Mouse (Mus musculus): Measurements from ENCODE around the gene Nav3. TPM values are rescaled to one million over a fixed set of nuclear protein-coding genes. Genes with fewer than 3 reads are reported as not detected.

Gene Nav3
- total and polyA plus RNA-seq, 2 experiments = 0.01 to 0.28 TPM

- WGBS = 86% methylated on average over 8 of the region's 8 CpGs
- no peak for TF ChIP-seq POLR2A (IDR thresholded peaks at IDR 0.05; ENCODE audit: extremely low read depth, insufficient read depth, low read length)
- TF ChIP-seq CTCF (IDR thresholded peaks at IDR 0.05; ENCODE audit: low read depth, low read length) = no peak
- Histone ChIP-seq H3K27me3 (ENCODE audit: control insufficient read depth, insufficient read depth, low read length) (no peaks in the 10 kb centered on the region), H3K79me2 (ENCODE audit: control insufficient read depth, insufficient read depth, low read length) (no peaks in the 10 kb centered on the region), H3K4me1 (ENCODE audit: control insufficient read depth, insufficient read depth, low read length) (no peaks in the 10 kb centered on the region), H3K9ac (ENCODE audit: low read depth, low read length) (no peak overlapping the region), H3K4me3 (ENCODE audit: insufficient read depth, low read depth, low read length) (no peak overlapping the region), H3K27ac (replicated peaks; ENCODE audit: insufficient read depth, low read depth, low read length) (no peak overlapping the region), H3K36me3 (ENCODE audit: control insufficient read depth, insufficient read depth, low read length) (no peaks in the 10 kb centered on the region)
- no peak for DNase-seq (ENCODE audit: extremely low read depth, low read depth, low spot score)
Measured at GRCm38 (mm10) chr10:109928547-109929318, 527.3 kb downstream of the Nav3 start.

DNA sequence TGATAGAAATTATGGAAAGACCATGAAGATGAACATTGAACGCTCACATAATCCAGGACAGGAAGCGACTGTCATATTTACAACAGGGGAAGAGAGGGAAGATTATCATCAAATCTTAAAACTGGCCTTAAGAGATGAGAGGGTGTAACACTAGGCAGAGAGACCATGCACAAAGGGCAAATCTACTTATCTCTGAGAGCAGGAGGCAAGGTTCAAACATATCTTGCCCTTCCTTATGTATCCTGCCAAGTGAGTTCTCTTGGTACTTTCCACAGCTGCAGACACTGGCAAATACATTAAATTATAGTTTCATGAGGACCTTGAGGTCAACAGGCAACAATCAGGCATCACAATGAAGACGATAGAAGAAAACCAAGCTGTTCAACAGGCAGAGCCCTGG lies 529.9 kb downstream of the Nav3 start:
- Histone ChIP-seq H3K79me2 (ENCODE audit: control insufficient read depth, insufficient read depth, low read length) (no peaks in the 10 kb centered on the region), H3K36me3 (ENCODE audit: control insufficient read depth, insufficient read depth, low read length) (no peaks in the 10 kb centered on the region), H3K4me3 (ENCODE audit: insufficient read depth, low read depth, low read length) (no peak overlapping the region), H3K9ac (ENCODE audit: low read depth, low read length) (no peak overlapping the region), H3K4me1 (ENCODE audit: control insufficient read depth, insufficient read depth, low read length) (no peaks in the 10 kb centered on the region), H3K27me3 (ENCODE audit: control insufficient read depth, insufficient read depth, low read length) (no peaks in the 10 kb centered on the region), H3K27ac (replicated peaks; ENCODE audit: insufficient read depth, low read depth, low read length) (no peak overlapping the region)
- no peak for TF ChIP-seq CTCF (IDR thresholded peaks at IDR 0.05; ENCODE audit: low read depth, low read length)
- DNase-seq (ENCODE audit: extremely low read depth, low read depth, low spot score) = no peak
- WGBS = 85% methylated on average over 3 of the region's 3 CpGs

- H3K4me1 ChIP-seq (ENCODE audit: control insufficient read depth, insufficient read depth, low read length) = no peaks in the 10 kb centered on the region
- WGBS = 78% methylated on average over 2 of the region's 2 CpGs
Measured at GRCm38 (mm10) chr10:109924136-109924535, 531.9 kb downstream of the Nav3 start.

DNA sequence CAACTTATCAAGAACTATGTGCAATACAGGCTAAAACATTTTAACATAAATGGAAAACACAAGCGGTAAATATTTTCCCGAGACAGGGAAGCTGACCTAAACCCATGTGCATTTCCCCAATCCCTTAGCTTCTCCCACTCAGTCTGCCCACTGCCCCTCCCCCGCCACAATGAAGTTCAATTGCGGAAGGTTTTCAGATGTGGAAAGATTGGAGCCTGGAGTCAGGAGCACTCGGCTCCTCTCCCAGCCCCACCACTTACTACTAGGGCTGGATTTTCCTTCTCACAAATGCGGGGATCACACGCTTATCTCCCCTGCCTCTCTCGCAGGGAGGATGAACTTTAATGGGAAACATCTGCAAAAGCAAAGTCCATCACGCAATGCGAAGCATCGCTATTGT lies 534.6 kb downstream of the Nav3 start:
- Histone ChIP-seq H3K9ac (ENCODE audit: low read depth, low read length) (no peak overlapping the region), H3K4me1 (ENCODE audit: control insufficient read depth, insufficient read depth, low read length) (no peaks in the 10 kb centered on the region), H3K79me2 (ENCODE audit: control insufficient read depth, insufficient read depth, low read length) (no peaks in the 10 kb centered on the region), H3K27ac (replicated peaks; ENCODE audit: insufficient read depth, low read depth, low read length) (no peak overlapping the region), H3K36me3 (ENCODE audit: control insufficient read depth, insufficient read depth, low read length) (no peaks in the 10 kb centered on the region), H3K27me3 (ENCODE audit: control insufficient read depth, insufficient read depth, low read length) (no peaks in the 10 kb centered on the region), H3K4me3 (ENCODE audit: insufficient read depth, low read depth, low read length) (no peak overlapping the region)
- DNase-seq (ENCODE audit: extremely low read depth, low read depth, low spot score) = no peak
- TF ChIP-seq CTCF (IDR thresholded peaks at IDR 0.05; ENCODE audit: low read depth, low read length) = no peak
- TF ChIP-seq POLR2A (IDR thresholded peaks at IDR 0.05; ENCODE audit: extremely low read depth, insufficient read depth, low read length) = no peak
- 58% methylated on average over 11 of the region's 11 CpGs for WGBS

More at GRCm38 (mm10) chr10:109924136-109924535, 531.9 kb downstream of the Nav3 start:
- Histone ChIP-seq H3K79me2 (ENCODE audit: control insufficient read depth, insufficient read depth, low read length) (no peaks in the 10 kb centered on the region), H3K9ac (ENCODE audit: low read depth, low read length) (no peak overlapping the region), H3K27ac (replicated peaks; ENCODE audit: insufficient read depth, low read depth, low read length) (no peak overlapping the region), H3K36me3 (ENCODE audit: control insufficient read depth, insufficient read depth, low read length) (no peaks in the 10 kb centered on the region), H3K27me3 (ENCODE audit: control insufficient read depth, insufficient read depth, low read length) (no peaks in the 10 kb centered on the region), H3K4me3 (ENCODE audit: insufficient read depth, low read depth, low read length) (no peak overlapping the region)
- no peak for DNase-seq (ENCODE audit: extremely low read depth, low read depth, low spot score)
- TF ChIP-seq CTCF (IDR thresholded peaks at IDR 0.05; ENCODE audit: low read depth, low read length) (no peak), POLR2A (IDR thresholded peaks at IDR 0.05; ENCODE audit: extremely low read depth, insufficient read depth, low read length) (no peak)

GRCm38 (mm10) chr10:109920607-109921187 lies 535.3 kb downstream of the Nav3 start:
- TF ChIP-seq POLR2A (IDR thresholded peaks at IDR 0.05; ENCODE audit: extremely low read depth, insufficient read depth, low read length) (no peak), CTCF (IDR thresholded peaks at IDR 0.05; ENCODE audit: low read depth, low read length) (peak; percentile 49; the same call in 1 of the 2 replicates)
- peak; percentile 50 for DNase-seq (ENCODE audit: extremely low read depth, low read depth, low spot score)

DNA sequence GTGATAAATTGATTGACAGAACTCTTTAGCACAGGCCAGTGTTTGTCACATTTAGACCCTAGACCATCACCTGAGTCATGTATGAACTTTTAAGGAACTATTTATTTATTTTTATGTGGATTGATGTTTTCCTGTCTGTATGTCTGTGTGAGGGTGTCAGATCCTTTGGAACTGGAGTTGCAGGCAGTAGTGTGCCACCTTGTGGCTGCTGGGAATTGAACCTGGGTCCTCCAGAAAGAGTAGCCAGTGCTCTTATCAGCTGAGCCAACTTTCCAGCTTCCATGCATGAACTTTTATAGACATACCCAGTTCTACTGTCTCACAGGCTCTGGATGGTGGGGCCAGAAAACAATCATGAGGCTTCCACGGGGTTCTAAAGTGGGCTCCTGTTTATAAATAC lies 536.5 kb downstream of the Nav3 start:
- Histone ChIP-seq H3K27ac (replicated peaks; ENCODE audit: insufficient read depth, low read depth, low read length) (no peak overlapping the region), H3K79me2 (ENCODE audit: control insufficient read depth, insufficient read depth, low read length) (no peaks in the 10 kb centered on the region), H3K36me3 (ENCODE audit: control insufficient read depth, insufficient read depth, low read length) (no peaks in the 10 kb centered on the region), H3K9ac (ENCODE audit: low read depth, low read length) (no peak overlapping the region), H3K4me3 (ENCODE audit: insufficient read depth, low read depth, low read length) (no peak overlapping the region), H3K27me3 (ENCODE audit: control insufficient read depth, insufficient read depth, low read length) (no peaks in the 10 kb centered on the region), H3K4me1 (ENCODE audit: control insufficient read depth, insufficient read depth, low read length) (no peaks in the 10 kb centered on the region)
- TF ChIP-seq POLR2A (IDR thresholded peaks at IDR 0.05; ENCODE audit: extremely low read depth, insufficient read depth, low read length) (no peak), CTCF (IDR thresholded peaks at IDR 0.05; ENCODE audit: low read depth, low read length) (peak; percentile 11; the same call in 1 of the 2 replicates)
- no peak for DNase-seq (ENCODE audit: extremely low read depth, low read depth, low spot score)
- WGBS = 45% methylated on average over 1 of the region's 1 CpGs

More at GRCm38 (mm10) chr10:109920607-109921187, 535.3 kb downstream of the Nav3 start:
- H3K79me2 ChIP-seq (ENCODE audit: control insufficient read depth, insufficient read depth, low read length) = no peaks in the 10 kb centered on the region
- no peaks in the 10 kb centered on the region for H3K36me3 ChIP-seq (ENCODE audit: control insufficient read depth, insufficient read depth, low read length)
- H3K4me1 ChIP-seq (ENCODE audit: control insufficient read depth, insufficient read depth, low read length) = no peaks in the 10 kb centered on the region
- no peaks in the 10 kb centered on the region for H3K27me3 ChIP-seq (ENCODE audit: control insufficient read depth, insufficient read depth, low read length)
- no peak overlapping the region for H3K4me3 ChIP-seq (ENCODE audit: insufficient read depth, low read depth, low read length)
- H3K27ac ChIP-seq (replicated peaks; ENCODE audit: insufficient read depth, low read depth, low read length) = no peak overlapping the region
- 14% methylated on average over 6 of the region's 6 CpGs for WGBS
- H3K9ac ChIP-seq (ENCODE audit: low read depth, low read length) = no peak overlapping the region

Data from liver, adult 2 months (tissue).